Mouse (Mus musculus) lung, embryonic 15.5 days (tissue): ENCODE measurements around the gene Tmem175. TPM values are rescaled to one million over a fixed set of nuclear protein-coding genes. Genes with fewer than 3 reads are reported as not detected.
"Not testable (repeated sequence)": the region's sequence is repeated elsewhere in the genome, so short reads cannot be mapped to it uniquely, and the experiment has no call there.

ENCODE experiments used
- ATAC-seq: fragments of 200-750 bp; cut with Nextera tagmentation; 2 replicates; pipeline ENCODE4 v1.8.0; 2017; ENCODE audit warnings: moderate number of reproducible peaks, borderline replicate concordance; ENCODE audit not compliant: low FRiP score, low TSS enrichment; ENCODE audit errors: extremely low read depth
- H3K27ac ChIP-seq: fragments of 300-500 bp; sonication (generic); 2 replicates; pipeline ENCODE4 v1.5.1; 2015; ENCODE audit warnings: moderate library complexity, mild to moderate bottlenecking, inconsistent platforms
- H3K27me3 ChIP-seq: fragments of 300-500 bp; sonication (generic); 2 replicates; pipeline ENCODE4 v1.6.1; 2015; ENCODE audit warnings: inconsistent platforms
- H3K36me3 ChIP-seq: fragments of 300-500 bp; sonication (generic); 2 replicates; pipeline ENCODE4 v1.6.1; 2015; ENCODE audit warnings: inconsistent platforms
- H3K4me1 ChIP-seq: fragments of 300-500 bp; sonication (generic); 2 replicates; pipeline ENCODE4 v1.6.1; 2015; ENCODE audit warnings: inconsistent platforms
- H3K4me2 ChIP-seq: fragments of 300-500 bp; sonication (generic); 2 replicates; pipeline ENCODE4 v1.6.1; 2015; ENCODE audit warnings: inconsistent platforms, mild to moderate bottlenecking, moderate library complexity
- H3K4me3 ChIP-seq: fragments of 300-500 bp; sonication (generic); 2 replicates; pipeline ENCODE4 v1.5.1; 2015; ENCODE audit warnings: mild to moderate bottlenecking, inconsistent platforms
- H3K9ac ChIP-seq: fragments of 300-500 bp; sonication (generic); 2 replicates; pipeline ENCODE4 v1.6.1; 2015; ENCODE audit warnings: inconsistent platforms
- H3K9me3 ChIP-seq: fragments of 300-500 bp; sonication (generic); 2 replicates; pipeline ENCODE4 v1.6.1; 2016; ENCODE audit warnings: inconsistent platforms
- WGBS: fragments of 180-500 bp; shearing (Covaris S2); methylation state at CpG from one replicate; pipeline ENCODE4 v1.1.7; 2015; 5-methylcytosine and 5-hydroxymethylcytosine counted together
- polyA plus RNA-seq: library from polyadenylated mRNA; unstranded; fragments of >200 nt; fragmentation: Nextera tagmentation; extraction: Ambion mirVana; gene quantifications from 2 replicates; pipeline ENCODE4 v1.2.1, GENCODE M21; 2015

The Tmem175 gene
- polyA plus RNA-seq, result 28.3 and 29.5 TPM in 2 replicates

DNA sequence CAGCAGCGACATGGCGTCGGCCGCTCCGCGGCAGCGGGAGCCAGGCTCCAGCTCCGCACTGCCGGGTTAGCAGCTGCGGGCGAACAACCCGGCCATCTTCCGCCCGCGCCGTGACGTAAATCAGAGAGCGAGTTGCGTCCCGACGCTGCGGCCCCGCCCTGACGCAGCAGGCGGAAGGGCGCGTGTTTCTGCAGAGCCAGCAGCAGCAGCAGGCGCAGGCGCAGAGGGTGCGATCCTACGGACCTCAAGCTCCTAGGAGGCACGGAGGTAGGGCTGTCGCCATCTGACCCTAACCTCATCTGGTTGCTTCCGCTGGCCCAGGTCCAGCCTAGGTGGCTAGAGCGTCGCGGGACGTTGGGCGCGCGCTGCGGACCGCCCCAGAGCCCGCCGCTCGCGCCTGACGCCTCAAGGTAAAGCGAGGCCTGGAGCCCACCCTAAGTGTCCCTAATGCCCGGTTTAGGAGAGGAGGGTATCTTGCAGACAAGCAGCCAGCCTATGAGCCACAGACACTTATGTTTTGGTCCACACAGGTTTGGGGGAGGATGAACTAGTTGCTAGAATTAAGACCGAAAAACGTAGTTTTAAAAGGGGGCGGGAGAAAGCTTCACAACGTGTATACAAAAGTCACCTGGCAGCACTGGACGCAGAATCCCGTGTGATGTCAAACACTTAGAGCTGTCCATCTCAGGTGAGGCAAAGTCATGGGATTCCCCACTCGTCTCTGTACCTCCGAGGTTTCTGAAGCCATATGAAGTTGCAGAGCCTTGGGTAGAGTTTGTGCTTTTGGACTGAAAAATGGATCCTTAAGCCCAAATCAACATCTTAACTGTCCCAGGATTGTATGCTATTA lies at the start of gene Tmem175, which contains the start of gene Gak:
Gene Tmem175, plus strand, starts transcription at position 137 of the 850 bp plus-strand sequence.
Gene Gak, minus strand, starts transcription at position 122 of the 850 bp plus-strand sequence.
- Histone ChIP-seq H3K27me3 (no peaks in the 10 kb centered on the region), H3K36me3 (no peaks in the 10 kb centered on the region), H3K9ac (peak within 1 kb of the TSS; percentile 95), H3K27ac (peak within 1 kb of the TSS; percentile 89), H3K9me3 (no peaks in the 10 kb centered on the region), H3K4me1 (peaks cover 23% of the 10 kb centered on the region), H3K4me3 (peak within 1 kb of the TSS; percentile 90), H3K4me2 (peak within 1 kb of the TSS; percentile 86)
- peak; percentile 98 for ATAC-seq
- under 1% methylated on average over 58 of the region's 58 CpGs for WGBS

DNA sequence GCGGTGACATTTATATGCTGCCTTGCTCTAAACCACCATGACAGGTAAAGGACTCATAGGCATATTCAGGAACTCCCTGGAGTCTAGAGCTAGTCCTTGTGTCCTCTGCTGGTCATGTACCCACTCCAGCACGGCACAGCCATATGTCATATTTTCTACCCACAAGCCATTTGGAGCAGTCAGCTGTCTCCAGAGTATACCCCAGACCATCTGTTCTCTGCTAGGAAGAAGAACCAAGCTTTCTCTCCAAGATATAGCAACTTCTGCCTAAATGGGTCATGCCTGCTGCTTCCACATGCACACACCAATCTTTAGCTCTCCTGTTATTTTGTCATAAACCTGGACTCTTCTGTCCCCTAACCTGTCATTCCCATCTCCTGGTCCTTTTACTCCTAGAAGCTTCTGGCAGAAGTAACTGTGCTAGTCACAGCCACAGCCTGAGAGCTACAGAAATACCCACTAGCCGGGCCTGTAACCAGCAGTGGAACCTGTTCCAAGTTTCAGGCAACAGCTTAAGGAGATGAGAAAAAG lies 48.1 kb upstream of the Tmem175 start:
- no peaks in the 10 kb centered on the region for H3K9me3 ChIP-seq
- no peaks in the 10 kb centered on the region for H3K4me1 ChIP-seq
- WGBS, result 91% methylated on average over 3 of the region's 3 CpGs
- peaks cover 66% of the 10 kb centered on the region for H3K36me3 ChIP-seq
- H3K9ac ChIP-seq, result no peak overlapping the region
- H3K4me2 ChIP-seq, result no peak overlapping the region
- no peaks in the 10 kb centered on the region for H3K27me3 ChIP-seq
- H3K27ac ChIP-seq, result no peak overlapping the region
- no peak overlapping the region for H3K4me3 ChIP-seq
- no peak for ATAC-seq

DNA sequence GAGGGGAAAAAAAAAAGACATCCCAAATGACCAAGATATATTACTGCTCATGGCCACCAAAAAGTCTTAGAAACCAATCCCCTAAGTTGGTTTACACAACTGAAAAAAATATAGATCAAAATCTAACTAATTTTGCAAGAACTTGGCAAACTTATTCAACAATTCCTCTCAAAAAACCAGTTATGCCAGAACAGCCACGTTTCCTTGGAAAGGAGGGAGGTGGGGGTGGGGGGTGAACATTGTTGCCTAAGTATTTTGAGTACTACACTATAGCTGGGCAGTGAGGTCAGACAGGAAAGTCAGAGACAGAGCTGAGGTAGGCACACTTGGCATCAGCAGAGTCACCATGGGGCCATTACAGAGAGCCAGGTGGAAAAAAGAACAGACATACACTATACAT lies 29.6 kb upstream of the Tmem175 start:
- H3K4me2 ChIP-seq, result no peak overlapping the region
- ATAC-seq, result no peak

DNA sequence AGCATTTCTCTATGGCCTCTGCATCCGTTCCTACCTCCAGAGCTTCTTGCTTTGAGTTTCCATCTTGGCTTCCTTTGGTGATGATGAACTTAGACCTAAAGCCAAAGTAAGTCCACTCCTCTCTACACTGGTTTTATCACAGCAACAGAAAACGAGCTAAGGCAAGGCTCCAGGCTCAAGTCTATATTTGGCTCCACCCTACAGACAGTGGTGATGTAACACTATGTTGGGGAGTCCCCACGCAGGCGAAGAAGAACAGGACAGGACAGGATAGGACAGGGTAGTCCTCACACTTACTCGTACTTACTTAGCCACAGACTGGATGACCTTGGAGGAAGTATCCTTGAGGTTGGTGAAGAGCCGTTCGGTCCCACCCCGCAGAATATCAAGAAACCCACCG lies 27.0 kb upstream of the Tmem175 start:
- Histone ChIP-seq H3K36me3 (peaks cover 85% of the 10 kb centered on the region), H3K4me2 (no peak overlapping the region), H3K9me3 (no peaks in the 10 kb centered on the region), H3K27me3 (no peaks in the 10 kb centered on the region), H3K27ac (no peak overlapping the region), H3K4me1 (no peaks in the 10 kb centered on the region), H3K4me3 (no peak overlapping the region), H3K9ac (no peak overlapping the region)
- no peak for ATAC-seq
- WGBS, result 90% methylated on average over 9 of the region's 9 CpGs

More for the DNA sequence above, 29.6 kb upstream of the Tmem175 start:
- no peak overlapping the region for H3K9ac ChIP-seq
- no peaks in the 10 kb centered on the region for H3K9me3 ChIP-seq
- H3K4me3 ChIP-seq, result no peak overlapping the region
- H3K36me3 ChIP-seq, result peaks cover 86% of the 10 kb centered on the region
- WGBS, result 51% methylated on average over 1 of the region's 1 CpGs
- H3K27ac ChIP-seq, result peak overlapping the region; percentile 53
- H3K4me1 ChIP-seq, result no peaks in the 10 kb centered on the region
- no peaks in the 10 kb centered on the region for H3K27me3 ChIP-seq

DNA sequence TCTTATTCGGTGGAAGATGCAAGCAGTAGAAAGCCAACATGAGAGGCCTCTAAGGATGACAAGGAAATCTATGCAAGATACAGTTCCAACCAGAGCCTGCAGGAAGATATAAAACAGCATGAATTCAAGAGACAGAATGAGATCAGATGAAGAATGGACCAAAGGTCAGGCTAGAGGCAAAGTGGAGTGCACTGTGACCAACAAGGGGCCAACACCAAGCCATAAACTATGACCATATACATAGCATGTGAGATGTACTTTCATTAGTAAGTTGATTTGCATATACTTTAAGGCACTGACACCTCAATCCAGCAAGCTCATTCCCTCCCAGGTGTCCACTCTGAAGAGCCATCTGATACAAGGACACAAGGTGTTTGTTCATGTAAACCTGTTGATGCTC lies 19.1 kb upstream of the Tmem175 start:
- 92% methylated on average over 1 of the region's 1 CpGs for WGBS
- no peak overlapping the region for H3K4me2 ChIP-seq
- H3K4me3 ChIP-seq, result no peak overlapping the region
- H3K27me3 ChIP-seq, result no peaks in the 10 kb centered on the region
- peaks cover 92% of the 10 kb centered on the region for H3K36me3 ChIP-seq
- no peak overlapping the region for H3K9ac ChIP-seq
- no peak for ATAC-seq
- no peaks in the 10 kb centered on the region for H3K4me1 ChIP-seq
- no peak overlapping the region for H3K27ac ChIP-seq
- H3K9me3 ChIP-seq, result no peaks in the 10 kb centered on the region

DNA sequence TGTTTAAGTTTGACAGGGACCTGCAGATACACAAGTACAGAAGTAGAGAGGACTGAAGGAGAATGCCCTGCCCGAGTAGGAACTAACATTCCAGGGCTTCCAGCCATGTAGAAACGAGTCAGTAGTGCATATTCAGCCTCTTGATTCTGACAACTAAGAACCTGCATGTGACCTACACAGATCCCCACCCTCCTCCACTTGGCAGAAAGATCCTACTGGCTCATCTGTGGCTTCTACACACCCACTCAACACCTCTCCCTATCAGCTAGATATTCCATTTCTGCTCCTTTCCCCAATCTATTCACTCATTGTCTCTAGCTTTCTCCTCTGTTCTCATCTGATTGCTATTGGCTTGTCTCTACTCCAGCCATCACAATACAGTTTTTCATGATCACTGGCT lies 7.7 kb upstream of the Tmem175 start:
- Histone ChIP-seq H3K9me3 (no peaks in the 10 kb centered on the region), H3K27ac (no peak overlapping the region), H3K27me3 (no peaks in the 10 kb centered on the region), H3K4me1 (no peaks in the 10 kb centered on the region), H3K36me3 (peaks cover 42% of the 10 kb centered on the region), H3K4me2 (no peak overlapping the region), H3K4me3 (no peak overlapping the region), H3K9ac (no peak overlapping the region)
- no peak for ATAC-seq
- WGBS, result 57% methylated on average over 2 of the region's 2 CpGs

DNA sequence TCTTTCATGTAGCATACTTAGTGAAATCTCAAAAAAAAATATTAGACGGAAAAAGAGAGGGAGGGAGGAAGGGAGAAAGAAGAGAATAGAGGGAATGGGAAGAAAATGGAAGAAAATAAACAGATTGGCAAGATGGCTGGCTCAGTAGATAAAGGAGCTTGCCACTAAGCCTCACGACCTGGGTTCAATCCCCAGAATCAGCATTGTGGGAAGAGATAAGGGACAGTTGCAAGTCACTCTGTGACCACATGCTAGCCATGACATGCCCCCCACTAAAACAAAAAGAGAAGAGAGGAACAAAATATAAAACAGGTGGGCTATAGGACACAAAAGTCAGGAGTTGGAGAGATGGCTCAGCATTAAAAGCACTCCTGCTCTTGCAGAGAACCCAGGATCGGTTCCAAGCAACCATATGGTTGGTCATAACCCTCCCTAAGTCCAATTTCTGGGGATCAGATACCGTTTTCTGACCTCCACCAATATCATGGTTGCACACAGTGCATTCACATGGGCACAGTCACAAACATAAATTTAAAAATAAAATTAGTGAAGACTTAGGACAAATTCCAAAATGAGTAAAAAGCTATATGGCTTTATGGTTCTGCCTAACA lies 3.4 kb upstream of the Tmem175 start:
- H3K27me3 ChIP-seq, result no peaks in the 10 kb centered on the region
- 82% methylated on average over 4 of the region's 4 CpGs for WGBS

DNA sequence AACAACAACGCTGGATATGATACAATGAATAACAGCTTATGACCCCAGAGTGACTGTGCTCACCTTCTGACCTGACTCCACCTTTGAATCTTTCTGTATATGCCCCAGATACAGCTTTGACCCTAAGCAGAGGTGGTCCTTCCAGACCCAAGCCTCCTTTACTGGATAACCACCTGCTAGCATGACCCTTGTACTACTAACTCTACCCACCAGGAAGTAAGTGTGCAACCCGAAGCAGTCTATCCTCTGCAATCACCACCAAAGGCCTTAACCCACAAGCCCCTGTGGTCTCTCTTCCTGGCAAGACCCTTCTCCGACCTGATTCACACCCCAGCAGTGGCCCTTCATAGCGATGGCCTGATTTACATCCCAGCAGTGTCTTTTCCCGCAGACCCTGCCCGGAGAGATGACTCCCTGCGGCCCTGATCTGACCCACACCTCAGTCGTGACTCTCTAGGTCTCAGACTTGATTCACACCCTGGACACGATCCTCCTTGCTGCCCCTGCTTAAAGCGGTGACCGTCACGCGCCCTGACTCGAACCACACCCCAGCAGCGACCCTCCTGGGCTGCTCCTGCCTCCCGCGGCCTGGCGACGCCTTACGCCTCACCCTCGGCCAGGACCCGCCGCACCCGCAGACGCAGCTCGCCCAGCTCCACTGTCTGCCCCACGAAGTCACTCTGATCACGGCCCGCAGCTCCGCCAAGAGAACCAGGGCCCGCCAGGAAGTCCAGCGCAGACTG lies 508 bp upstream of the Tmem175 start:
- Histone ChIP-seq H3K4me2 (peak overlapping the region; percentile 86), H3K9ac (peak overlapping the region; percentile 95), H3K9me3 (no peaks in the 10 kb centered on the region), H3K27ac (peak overlapping the region; percentile 89), H3K27me3 (no peaks in the 10 kb centered on the region), H3K4me1 (peaks cover 23% of the 10 kb centered on the region), H3K36me3 (peaks cover 5% of the 10 kb centered on the region; the same call in 1 of the 2 replicates), H3K4me3 (peak overlapping the region; percentile 90)
- peak; percentile 88 for ATAC-seq
- 2% methylated on average over 32 of the region's 32 CpGs for WGBS

More for the DNA sequence above, 3.4 kb upstream of the Tmem175 start:
- Histone ChIP-seq H3K27ac (no peak overlapping the region), H3K36me3 (peaks cover 30% of the 10 kb centered on the region), H3K4me1 (peaks cover 23% of the 10 kb centered on the region), H3K9me3 (no peaks in the 10 kb centered on the region), H3K9ac (no peak overlapping the region), H3K4me2 (no peak overlapping the region), H3K4me3 (no peak overlapping the region)
- ATAC-seq, result no peak

DNA sequence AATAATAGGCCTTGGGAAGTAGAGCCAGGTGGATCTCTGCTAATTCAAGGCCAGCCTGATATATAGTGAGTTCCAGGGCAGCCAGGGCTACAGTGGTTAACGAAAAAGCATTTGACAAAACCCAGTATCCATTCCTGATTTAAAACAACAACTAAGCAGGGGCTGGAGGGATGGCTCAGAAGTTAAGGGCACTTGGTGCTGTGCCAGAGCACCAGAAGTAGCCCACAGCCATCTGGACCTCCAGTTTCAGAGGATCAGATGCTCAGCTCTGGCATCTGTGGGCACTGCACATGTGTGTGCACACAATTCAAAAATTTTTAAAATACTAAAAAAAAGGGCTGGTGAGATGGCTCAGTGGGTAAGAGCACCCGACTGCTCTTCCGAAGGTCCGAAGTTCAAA lies 4.1 kb downstream of the Tmem175 start:
- H3K4me3 ChIP-seq, result no peak overlapping the region
- ATAC-seq, result no peak
- 89% methylated on average over 4 of the region's 4 CpGs for WGBS

DNA sequence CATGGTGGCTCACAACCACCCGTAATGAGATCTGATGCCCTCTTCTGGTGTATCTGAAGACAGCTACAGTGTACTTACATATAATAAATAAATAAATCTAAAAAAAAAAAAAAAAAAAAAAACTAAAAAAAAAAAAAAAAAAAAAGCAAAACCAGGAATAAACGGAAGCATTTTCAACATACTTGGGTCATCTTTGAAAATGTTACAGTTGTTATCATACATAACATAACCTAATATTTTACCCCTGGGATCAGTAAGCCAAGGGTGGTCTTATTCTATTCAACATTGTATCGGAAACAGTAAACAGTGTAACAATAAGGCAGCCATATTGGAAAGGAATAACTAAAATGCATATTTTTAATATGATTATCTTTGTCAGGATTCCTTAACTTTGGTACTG lies 4.5 kb downstream of the Tmem175 start:
- H3K4me1 ChIP-seq, H3K27me3 ChIP-seq, H3K36me3 ChIP-seq, H3K9me3 ChIP-seq, H3K9ac ChIP-seq, ATAC-seq, H3K4me3 ChIP-seq, H3K4me2 ChIP-seq, H3K27ac ChIP-seq: not testable (repeated sequence)
- WGBS, result 89% methylated on average over 2 of the region's 3 CpGs

More for the DNA sequence above, 4.1 kb downstream of the Tmem175 start:
- Histone ChIP-seq H3K9me3 (no peaks in the 10 kb centered on the region), H3K27me3 (no peaks in the 10 kb centered on the region), H3K36me3 (no peaks in the 10 kb centered on the region), H3K4me1 (peaks cover 8% of the 10 kb centered on the region), H3K9ac (no peak overlapping the region), H3K27ac (no peak overlapping the region), H3K4me2 (no peak overlapping the region)

DNA sequence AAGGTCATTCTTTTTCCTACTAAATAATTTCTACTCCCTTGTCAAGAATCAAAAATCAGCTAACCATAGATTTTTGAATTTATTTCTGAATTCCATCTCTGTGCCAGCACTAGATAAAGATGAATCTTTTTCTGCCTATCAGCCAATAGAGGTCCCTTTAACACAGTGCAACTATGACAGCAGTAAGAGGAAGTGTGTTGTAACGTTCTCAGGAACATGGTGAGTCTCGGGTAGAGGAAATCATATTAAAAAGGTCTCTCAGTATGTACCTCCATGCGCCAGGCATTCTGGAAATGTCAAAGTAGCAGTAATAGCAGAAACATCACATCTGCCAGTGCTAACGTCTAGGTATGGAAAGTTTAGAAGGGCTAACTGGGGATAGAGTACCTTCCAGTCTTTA lies 6.6 kb downstream of the Tmem175 start:
- no peaks in the 10 kb centered on the region for H3K4me1 ChIP-seq
- H3K9ac ChIP-seq, result no peak overlapping the region
- H3K36me3 ChIP-seq, result no peaks in the 10 kb centered on the region
- H3K4me2 ChIP-seq, result no peak overlapping the region
- 65% methylated on average over 4 of the region's 4 CpGs for WGBS
- ATAC-seq, result no peak
- no peak overlapping the region for H3K4me3 ChIP-seq
- no peaks in the 10 kb centered on the region for H3K27me3 ChIP-seq
- no peaks in the 10 kb centered on the region for H3K9me3 ChIP-seq
- H3K27ac ChIP-seq, result no peak overlapping the region
